Mouse (Mus musculus) heart, embryonic 15.5 days (tissue): ENCODE measurements around the gene Tfap2a. TPM values are rescaled to one million over a fixed set of nuclear protein-coding genes. Genes with fewer than 3 reads are reported as not detected.

Experiments used
- ATAC-seq: fragments of 200-750 bp; cut with Nextera tagmentation; replicated peaks from 2 replicates; pipeline ENCODE4 v1.8.0; 2017; ENCODE audit warnings: low read depth, moderate TSS enrichment; ENCODE audit not compliant: insufficient number of reproducible peaks, insufficient read depth, low FRiP score
- H3K27ac ChIP-seq: fragments of 300-500 bp; sonication (generic); 2 replicates; pipeline ENCODE4 v1.5.1; 2015; ENCODE audit warnings: mild to moderate bottlenecking, inconsistent platforms
- H3K27me3 ChIP-seq: fragments of 300-500 bp; sonication (generic); 2 replicates; pipeline ENCODE4 v1.6.1; 2015; ENCODE audit warnings: inconsistent platforms
- H3K36me3 ChIP-seq: fragments of 300-500 bp; sonication (generic); 2 replicates; pipeline ENCODE4 v1.6.1; 2015; ENCODE audit warnings: mild to moderate bottlenecking, inconsistent platforms
- H3K4me1 ChIP-seq: fragments of 300-500 bp; sonication (generic); replicated peaks from 2 replicates; pipeline ENCODE4 v1.6.1; 2015; ENCODE audit warnings: inconsistent platforms
- H3K4me2 ChIP-seq: fragments of 300-500 bp; sonication (generic); 2 replicates; pipeline ENCODE4 v1.6.1; 2015; ENCODE audit warnings: inconsistent platforms, mild to moderate bottlenecking, moderate library complexity
- H3K4me3 ChIP-seq: fragments of 300-500 bp; sonication (generic); 2 replicates; pipeline ENCODE4 v1.5.1; 2015; ENCODE audit warnings: mild to moderate bottlenecking, inconsistent platforms
- H3K9ac ChIP-seq: fragments of 300-500 bp; sonication (generic); 2 replicates; pipeline ENCODE4 v1.6.1; 2015; ENCODE audit warnings: mild to moderate bottlenecking, inconsistent platforms
- H3K9me3 ChIP-seq: fragments of 300-500 bp; sonication (generic); replicated peaks from 2 replicates; pipeline ENCODE4 v1.6.1; 2016; ENCODE audit warnings: inconsistent platforms
- WGBS: fragments of 180-500 bp; shearing (Covaris S2); methylation state at CpG from one replicate; pipeline ENCODE4 v1.1.7; 2015; ENCODE audit warnings: mixed read lengths; 5-methylcytosine and 5-hydroxymethylcytosine counted together
- polyA plus RNA-seq: library from polyadenylated mRNA; unstranded; fragments of >200 nt; fragmentation: Nextera tagmentation; extraction: Ambion mirVana; gene quantifications from 2 replicates; pipeline ENCODE4 v1.2.1, GENCODE M21; 2015

Tfap2a gene
- polyA plus RNA-seq, 1 experiment from 2014 or later = 0.08 TPM

- Histone ChIP-seq H3K36me3 (no peaks in the 10 kb centered on the region), H3K27me3 (peaks cover 98% of the 10 kb centered on the region), H3K4me2 (no peak overlapping the region), H3K9ac (no peak overlapping the region), H3K27ac (no peak overlapping the region), H3K9me3 (no peaks in the 10 kb centered on the region), H3K4me3 (no peak overlapping the region), H3K4me1 (peaks cover 12% of the 10 kb centered on the region)
- whole genome bisulfite sequencing = 5% methylated on average over 25 of the region's 25 CpGs
- ATAC-seq = no peak
Measured at GRCm38 (mm10) chr13:40741841-40742550, 3.8 kb upstream of the Tfap2a start.

- ATAC-seq = no peak
- Histone ChIP-seq H3K27me3 (peaks cover 100% of the 10 kb centered on the region), H3K4me3 (no peak overlapping the region), H3K4me2 (no peak overlapping the region), H3K4me1 (peaks cover 12% of the 10 kb centered on the region), H3K27ac (no peak overlapping the region), H3K36me3 (no peaks in the 10 kb centered on the region), H3K9ac (no peak overlapping the region), H3K9me3 (no peaks in the 10 kb centered on the region)
- 4% methylated on average over 7 of the region's 7 CpGs for WGBS
Measured at GRCm38 (mm10) chr13:40741436-40741835, 3.3 kb upstream of the Tfap2a start.

DNA sequence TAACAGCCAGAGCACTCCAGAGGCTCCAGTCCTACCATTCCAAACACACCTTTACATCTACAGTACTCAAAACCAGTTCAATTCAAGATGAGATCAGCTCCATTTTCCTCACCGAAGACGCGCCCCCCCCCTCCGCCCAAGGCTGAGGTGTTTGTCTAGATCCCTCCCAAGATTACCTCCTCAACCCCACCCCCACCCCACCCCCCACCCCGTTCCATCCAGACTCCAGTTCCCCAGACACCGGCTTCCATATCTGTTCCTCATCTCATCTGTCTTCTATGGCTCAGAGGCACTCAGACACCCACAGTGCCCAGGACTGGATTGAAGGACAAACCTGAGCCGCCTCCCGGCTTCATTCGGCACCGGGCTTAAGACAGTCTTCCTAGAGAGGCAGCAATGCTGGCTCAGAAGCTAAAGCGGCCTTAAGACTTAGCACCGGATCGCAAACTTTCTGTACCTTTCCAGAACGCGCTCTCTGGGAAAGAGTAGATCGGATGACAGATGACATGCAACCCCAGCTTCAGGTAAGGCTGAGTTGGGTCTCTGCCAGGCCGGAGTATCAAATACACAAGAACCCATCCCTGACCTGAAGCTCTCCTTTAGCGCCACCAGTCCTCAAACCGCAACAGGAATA is 2.7 kb upstream of the Tfap2a start:
- Histone ChIP-seq H3K27ac (no peak overlapping the region), H3K4me2 (no peak overlapping the region), H3K9me3 (no peaks in the 10 kb centered on the region), H3K4me3 (no peak overlapping the region), H3K36me3 (no peaks in the 10 kb centered on the region), H3K9ac (no peak overlapping the region), H3K27me3 (peaks cover 100% of the 10 kb centered on the region), H3K4me1 (peaks cover 14% of the 10 kb centered on the region)
- WGBS = 2% methylated on average over 19 of the region's 19 CpGs
- ATAC-seq = no peak

DNA sequence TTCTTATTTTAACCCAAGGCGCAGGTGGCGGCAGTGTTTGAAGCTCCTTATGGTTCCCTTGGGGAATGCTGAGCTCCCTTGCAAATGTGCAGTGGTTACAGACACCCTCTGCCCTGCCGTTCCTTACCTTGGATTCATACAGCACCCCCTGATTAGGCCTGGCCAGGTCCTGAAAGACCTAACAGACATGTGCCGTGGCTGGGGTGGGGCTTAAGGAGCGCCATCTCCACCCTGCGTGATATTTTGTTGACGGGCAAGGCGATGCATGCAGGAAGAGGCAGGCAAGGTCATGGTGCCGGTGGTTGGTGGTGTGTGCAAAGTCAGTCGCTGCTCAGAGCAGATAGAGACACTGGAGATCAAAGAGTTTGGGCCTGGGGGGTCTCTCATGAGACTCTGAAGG is 1.7 kb upstream of the Tfap2a start:
- H3K4me1 ChIP-seq = peaks cover 17% of the 10 kb centered on the region
- WGBS = 4% methylated on average over 10 of the region's 10 CpGs
- no peaks in the 10 kb centered on the region for H3K9me3 ChIP-seq
- no peak overlapping the region for H3K9ac ChIP-seq
- peaks cover 100% of the 10 kb centered on the region for H3K27me3 ChIP-seq
- H3K4me3 ChIP-seq = no peak overlapping the region
- H3K27ac ChIP-seq = no peak overlapping the region
- no peaks in the 10 kb centered on the region for H3K36me3 ChIP-seq
- no peak overlapping the region for H3K4me2 ChIP-seq
- no peak for ATAC-seq

- H3K27me3 ChIP-seq = peaks cover 100% of the 10 kb centered on the region
- no peak for ATAC-seq
- no peak overlapping the region for H3K27ac ChIP-seq
- no peaks in the 10 kb centered on the region for H3K9me3 ChIP-seq
- under 1% methylated on average over 17 of the region's 17 CpGs for WGBS
- H3K36me3 ChIP-seq = no peaks in the 10 kb centered on the region
- H3K9ac ChIP-seq = no peak overlapping the region
- peaks cover 17% of the 10 kb centered on the region for H3K4me1 ChIP-seq
- no peak overlapping the region for H3K4me2 ChIP-seq
- no peak overlapping the region for H3K4me3 ChIP-seq
Measured at GRCm38 (mm10) chr13:40739121-40739650, 1.0 kb upstream of the Tfap2a start.

- Histone ChIP-seq H3K27ac (no peak overlapping the region), H3K27me3 (peaks cover 100% of the 10 kb centered on the region), H3K9me3 (no peaks in the 10 kb centered on the region), H3K4me1 (peaks cover 31% of the 10 kb centered on the region), H3K9ac (no peak overlapping the region), H3K4me2 (no peak overlapping the region), H3K36me3 (no peaks in the 10 kb centered on the region), H3K4me3 (no peak overlapping the region)
- 3% methylated on average over 21 of the region's 22 CpGs for WGBS
- no peak for ATAC-seq
Measured at GRCm38 (mm10) chr13:40737761-40738160, 415 bp downstream of the Tfap2a start.

DNA sequence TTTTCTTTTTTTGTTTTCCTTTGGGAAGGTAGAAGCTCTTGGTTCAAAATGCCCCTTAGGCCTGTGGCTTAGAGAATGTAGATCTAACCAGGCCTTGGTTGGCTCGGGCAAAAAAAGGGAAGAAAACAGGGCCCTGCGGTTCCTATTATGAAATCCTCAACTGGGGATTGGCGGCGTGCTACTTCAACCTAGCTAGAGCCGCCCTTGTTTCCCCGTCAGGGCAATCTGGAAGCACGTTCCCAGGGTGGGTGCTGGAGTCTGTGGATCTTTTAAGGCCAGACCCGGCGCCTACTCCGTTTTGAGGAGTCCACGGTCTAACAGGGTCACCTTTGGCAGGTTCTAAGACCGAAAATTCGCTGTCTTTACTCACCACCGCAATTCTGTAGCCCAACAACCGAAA is 1.1 kb downstream of the Tfap2a start:
- Histone ChIP-seq H3K9me3 (no peaks in the 10 kb centered on the region), H3K9ac (no peak overlapping the region), H3K4me3 (no peak overlapping the region), H3K4me2 (no peak overlapping the region), H3K27ac (no peak overlapping the region), H3K4me1 (peaks cover 33% of the 10 kb centered on the region), H3K36me3 (no peaks in the 10 kb centered on the region), H3K27me3 (peaks cover 96% of the 10 kb centered on the region)
- ATAC-seq = no peak
- WGBS = 25% methylated on average over 15 of the region's 15 CpGs

DNA sequence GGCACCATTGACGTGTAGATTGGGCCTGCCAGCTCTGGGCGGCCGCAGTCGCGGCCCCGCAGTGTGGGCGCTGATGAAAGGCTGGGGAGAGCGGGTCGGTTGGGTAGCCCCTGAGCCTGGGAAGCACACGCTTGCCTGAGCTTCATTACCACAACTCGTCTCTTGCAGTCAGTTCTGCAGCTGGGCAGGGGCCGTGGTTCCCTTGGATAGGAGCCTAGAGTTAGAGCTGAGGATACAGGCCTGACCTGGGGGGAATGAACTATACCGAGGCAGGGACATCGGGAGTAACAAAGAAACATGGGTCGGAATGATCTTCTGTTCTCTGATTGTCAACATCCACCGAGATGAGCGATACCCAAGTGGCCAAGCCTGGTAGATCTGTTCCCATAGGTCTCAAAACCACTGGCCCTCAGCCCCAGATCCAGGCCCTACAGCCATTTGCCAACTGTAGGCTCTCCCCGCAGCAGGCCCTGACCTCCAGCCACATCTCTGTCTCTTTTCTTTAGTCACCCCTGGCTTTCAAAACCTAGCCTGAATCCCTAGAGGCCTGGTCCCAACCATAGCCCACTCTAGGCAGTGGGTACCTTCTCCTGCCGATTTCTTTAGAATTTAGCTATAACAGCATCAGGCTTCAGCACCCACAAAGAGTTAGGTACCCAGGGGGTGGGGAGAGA is 1.9 kb downstream of the Tfap2a start:
- Histone ChIP-seq H3K9ac (no peak overlapping the region), H3K27me3 (peaks cover 96% of the 10 kb centered on the region), H3K27ac (no peak overlapping the region), H3K4me1 (peaks cover 41% of the 10 kb centered on the region), H3K36me3 (no peaks in the 10 kb centered on the region), H3K4me2 (peak overlapping the region; percentile 47), H3K4me3 (peak overlapping the region; percentile 23), H3K9me3 (no peaks in the 10 kb centered on the region)
- no peak for ATAC-seq
- 33% methylated on average over 19 of the region's 19 CpGs for WGBS

DNA sequence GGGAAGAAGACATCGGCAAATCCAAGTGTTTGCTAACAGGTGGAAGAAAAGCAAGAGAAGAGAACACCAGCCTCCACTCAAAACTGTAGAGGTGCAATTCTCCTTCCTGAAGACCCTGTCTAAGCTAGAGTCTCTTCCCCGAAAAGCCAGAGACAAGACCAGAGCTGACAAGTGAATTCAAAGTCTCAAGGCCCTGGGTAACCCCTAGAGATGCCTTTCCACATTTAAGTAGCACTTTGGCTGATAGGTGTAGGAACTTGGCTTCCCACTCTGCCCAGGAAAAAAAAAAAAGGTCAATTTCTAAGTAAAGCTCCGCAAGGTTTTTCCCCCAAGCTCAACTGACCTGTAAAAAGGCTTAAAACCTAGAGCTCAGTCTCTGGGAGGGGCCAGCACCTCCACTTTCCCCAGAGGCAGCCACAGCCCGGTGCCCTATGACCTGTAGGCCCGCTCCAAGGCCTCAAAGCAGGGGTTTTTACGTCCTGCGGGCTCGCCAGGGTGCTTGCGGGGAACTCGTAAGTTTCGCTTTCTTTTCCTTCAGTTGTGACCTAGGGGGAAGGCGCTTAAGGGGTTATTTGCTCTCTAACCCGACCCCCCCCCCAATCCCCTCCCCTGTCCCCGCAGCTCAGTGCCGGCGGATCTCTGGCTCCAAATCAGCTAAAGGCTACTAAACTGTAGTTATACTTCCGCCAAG is 2.6 kb downstream of the Tfap2a start:
- H3K9ac ChIP-seq = no peak overlapping the region
- no peak for ATAC-seq
- no peaks in the 10 kb centered on the region for H3K9me3 ChIP-seq
- 13% methylated on average over 17 of the region's 17 CpGs for WGBS
- peak overlapping the region; percentile 47 for H3K4me2 ChIP-seq
- no peak overlapping the region for H3K27ac ChIP-seq
- H3K4me1 ChIP-seq = peaks cover 47% of the 10 kb centered on the region
- peak overlapping the region; percentile 23 for H3K4me3 ChIP-seq
- H3K27me3 ChIP-seq = peaks cover 96% of the 10 kb centered on the region
- H3K36me3 ChIP-seq = no peaks in the 10 kb centered on the region

DNA sequence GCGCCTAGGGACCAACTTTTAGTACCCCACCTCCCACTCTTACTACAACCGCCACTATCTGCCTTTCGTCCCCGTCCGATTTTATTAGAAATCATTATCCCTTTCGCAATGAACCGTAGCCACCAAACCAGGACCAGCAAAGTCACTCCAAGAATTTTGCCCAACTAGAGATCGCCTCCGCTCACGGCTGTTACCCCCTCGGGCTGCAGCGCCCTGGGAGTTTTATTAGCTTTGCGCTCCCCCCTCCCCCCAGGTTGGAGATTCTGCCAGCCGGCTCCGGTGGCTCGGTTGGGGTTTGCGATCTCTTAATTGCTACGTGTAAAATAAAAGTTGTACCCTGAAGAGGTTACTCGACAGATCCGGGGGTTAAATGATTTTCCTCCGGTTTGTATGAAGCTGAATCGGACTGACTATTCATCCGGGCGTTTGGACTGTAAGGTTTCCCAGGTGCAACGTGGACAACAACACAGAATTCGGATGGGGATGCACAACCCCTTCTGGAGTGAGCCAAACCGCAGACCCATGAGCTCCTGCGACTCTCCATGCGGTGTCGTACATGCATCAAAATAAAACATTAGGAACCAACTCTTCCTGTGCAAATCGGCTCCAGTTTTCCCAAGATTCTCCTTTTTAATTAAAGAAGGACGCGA is 3.7 kb downstream of the Tfap2a start:
- no peaks in the 10 kb centered on the region for H3K36me3 ChIP-seq
- H3K27ac ChIP-seq = no peak overlapping the region
- WGBS = under 1% methylated on average over 33 of the region's 33 CpGs
- peak overlapping the region; percentile 44 for H3K4me3 ChIP-seq
- H3K27me3 ChIP-seq = peaks cover 89% of the 10 kb centered on the region
- H3K4me1 ChIP-seq = peaks cover 56% of the 10 kb centered on the region
- H3K9ac ChIP-seq = no peak overlapping the region
- ATAC-seq = no peak
- H3K9me3 ChIP-seq = no peaks in the 10 kb centered on the region
- H3K4me2 ChIP-seq = peak overlapping the region; percentile 66
